19 mouse cellular contexts compared by ENCODE assay signal in the genomic region with DNA sequence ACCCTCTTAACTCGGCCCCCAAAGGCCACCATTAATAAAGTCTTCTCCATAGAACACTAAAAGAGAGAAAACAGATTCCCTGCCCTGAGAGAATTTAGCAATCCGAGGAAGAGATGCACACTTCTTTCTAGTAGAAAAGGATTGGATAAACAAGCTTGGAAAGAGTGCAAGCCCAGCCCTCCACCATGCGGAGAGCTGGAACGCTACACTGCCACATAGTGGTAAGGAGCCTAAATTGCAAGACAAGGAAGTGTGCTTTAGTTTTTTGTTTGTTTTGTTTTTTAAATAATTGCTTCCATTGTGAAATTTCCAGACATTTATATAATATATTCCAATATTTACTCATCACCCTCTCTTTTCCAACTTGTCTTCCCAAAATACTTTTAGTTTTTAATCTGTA. TPM values are rescaled to one million over a fixed set of nuclear protein-coding genes. Genes with fewer than 3 reads are reported as not detected.
DNase-seq lines count a peak whose midpoint lies in the region; ATAC-seq and TF ChIP-seq lines count a peak whose summit lies in the region.
"Had no signal": no experiment of that assay in that cellular context is flagged by ENCODE, and none has a peak within 500 bp of the region (broad histone marks: within the 10 kb centered on the region; RNA-seq: fewer than 3 reads in every experiment).

No protein-coding gene starts in this region.

- no peak for ATAC-seq in heart, embryonic 12.5 days (ENCODE audit: insufficient number of reproducible peaks, low FRiP score)
- ATAC-seq in liver, embryonic 11.5 days (replicated peaks; ENCODE audit: low FRiP score), result no peak
- ATAC-seq: inflammation-experienced regulatory T-cells, adult 6 months had no signal

- peaks cover 44% of the 10 kb centered on the region for H3K4me1 ChIP-seq in heart, embryonic 12.5 days (replicated peaks)
- no peaks in the 10 kb centered on the region for H3K4me1 ChIP-seq in liver, adult 2 months (ENCODE audit: control insufficient read depth, insufficient read depth, low read length)
- no peaks in the 10 kb centered on the region; the same call in 1 of the 2 replicates for H3K4me1 ChIP-seq in liver, embryonic 11.5 days (replicated peaks; ENCODE audit: control insufficient read depth, insufficient read depth, low read length)
- H3K4me1 ChIP-seq: embryonic facial prominence, embryonic 13.5 days; liver, embryonic 15.5 days had no signal

- DNase-seq in heart, adult 11 months, result peak; percentile 12
- no peak for DNase-seq in liver, adult 2 months (ENCODE audit: extremely low read depth, low read depth, low spot score)
- DNase-seq in liver, embryonic 11.5 days (ENCODE audit: low spot score), result no peak
- DNase-seq in 416B (ENCODE audit: low read depth), result peak; percentile 2
- peak; percentile 52 for DNase-seq in NIH3T3 (ENCODE audit: low read depth)
- no peak for DNase-seq in urinary bladder, postnatal 25 days (ENCODE audit: low spot score)
- DNase-seq in layer of hippocampus, postnatal 36 days, result no peak
- DNase-seq: cerebellum, postnatal 14 days; heart, postnatal 4 days; kidney, postnatal 4 days had no signal

- WGBS in heart, embryonic 12.5 days, result 77% methylated on average over 4 of the region's 4 CpGs
- 89% methylated on average over 4 of the region's 4 CpGs for whole genome bisulfite sequencing in liver, adult 2 months
- 69% methylated on average over 4 of the region's 4 CpGs for WGBS in liver, embryonic 11.5 days

- H3K27ac ChIP-seq in heart, embryonic 12.5 days (ENCODE audit: poor library complexity, severe bottlenecking), result no peak overlapping the region
- H3K27ac ChIP-seq in liver, adult 2 months (replicated peaks; ENCODE audit: insufficient read depth, low read depth, low read length), result no peak overlapping the region
- no peak overlapping the region for H3K27ac ChIP-seq in liver, embryonic 11.5 days (ENCODE audit: low read depth, low read length)
- H3K27ac ChIP-seq: embryonic facial prominence, embryonic 13.5 days; liver, embryonic 15.5 days had no signal

- TF ChIP-seq CTCF in liver, adult 2 months (IDR thresholded peaks at IDR 0.05; ENCODE audit: low read depth, low read length), result peak; percentile 55

- TF ChIP-seq POLR2A in liver, adult 2 months (IDR thresholded peaks at IDR 0.05; ENCODE audit: extremely low read depth, insufficient read depth, low read length), result no peak

- H3K4me3 ChIP-seq in heart, embryonic 12.5 days, result no peak overlapping the region
- no peak overlapping the region for H3K4me3 ChIP-seq in liver, adult 2 months (ENCODE audit: insufficient read depth, low read depth, low read length)
- no peak overlapping the region for H3K4me3 ChIP-seq in liver, embryonic 11.5 days (ENCODE audit: low read depth, low read length)
- H3K4me3 ChIP-seq: embryonic facial prominence, embryonic 13.5 days; liver, embryonic 15.5 days had no signal

- no peaks in the 10 kb centered on the region for H3K79me2 ChIP-seq in liver, adult 2 months (ENCODE audit: control insufficient read depth, insufficient read depth, low read length)

- H3K9me3 ChIP-seq in heart, embryonic 12.5 days (replicated peaks), result no peaks in the 10 kb centered on the region
- no peaks in the 10 kb centered on the region for H3K9me3 ChIP-seq in liver, embryonic 11.5 days (ENCODE audit: control insufficient read depth, low read length)
- H3K9me3 ChIP-seq: embryonic facial prominence, embryonic 13.5 days; liver, embryonic 15.5 days had no signal

- no peaks in the 10 kb centered on the region for H3K36me3 ChIP-seq in heart, embryonic 12.5 days
- H3K36me3 ChIP-seq in liver, adult 2 months (ENCODE audit: control insufficient read depth, insufficient read depth, low read length), result no peaks in the 10 kb centered on the region
- no peaks in the 10 kb centered on the region for H3K36me3 ChIP-seq in liver, embryonic 11.5 days (ENCODE audit: control insufficient read depth, insufficient read depth, low read length)
- H3K36me3 ChIP-seq: embryonic facial prominence, embryonic 13.5 days; liver, embryonic 15.5 days had no signal

- H3K27me3 ChIP-seq in heart, embryonic 12.5 days (replicated peaks), result no peaks in the 10 kb centered on the region
- H3K27me3 ChIP-seq in liver, adult 2 months (ENCODE audit: control insufficient read depth, insufficient read depth, low read length), result no peaks in the 10 kb centered on the region
- no peaks in the 10 kb centered on the region for H3K27me3 ChIP-seq in liver, embryonic 11.5 days (replicated peaks; ENCODE audit: control insufficient read depth, insufficient read depth, low read length)
- H3K27me3 ChIP-seq: embryonic facial prominence, embryonic 13.5 days; liver, embryonic 15.5 days had no signal

- no peak overlapping the region for H3K9ac ChIP-seq in heart, embryonic 12.5 days
- H3K9ac ChIP-seq in liver, adult 2 months (ENCODE audit: low read depth, low read length), result no peak overlapping the region
- H3K9ac ChIP-seq in liver, embryonic 11.5 days (ENCODE audit: low read depth, low read length), result no peak overlapping the region
- H3K9ac ChIP-seq: embryonic facial prominence, embryonic 13.5 days; liver, embryonic 15.5 days had no signal

- no peak overlapping the region for H3K4me2 ChIP-seq in heart, embryonic 12.5 days
- no peak overlapping the region for H3K4me2 ChIP-seq in liver, embryonic 11.5 days
- H3K4me2 ChIP-seq: embryonic facial prominence, embryonic 13.5 days; liver, embryonic 15.5 days had no signal

RNA-seq across cellular contexts. Expression of gene 1700086D15Rik, which starts 30.6 kb away (rescaled TPM):
- polyA plus RNA-seq in heart, embryonic 12.5 days (2016; fragmentation: Nextera tagmentation; extraction: Ambion mirVana), result 0.15 and 0.18 TPM in 2 replicates
- 0.09 TPM in 1 of 2 replicates, not detected in the other for total RNA-seq in liver, adult 2 months (2014; rRNA removed)
- not detected in 2 replicates for polyA plus RNA-seq in liver, adult 2 months (2012; rRNA removed)
- polyA plus RNA-seq in liver, embryonic 11.5 days (2014; fragmentation: Nextera tagmentation; extraction: Ambion mirVana), result not detected in 2 replicates
- total RNA-seq in layer of hippocampus, postnatal 36 days (2021), result 1 to 10 TPM; 2.6 to 3.5 TPM
- total RNA-seq: megakaryocyte-erythroid progenitor cell, adult 5-6 weeks; neutrophil, adult 5-6 weeks had no signal
- polyA plus RNA-seq: C2C12; embryonic facial prominence, embryonic 13.5 days; forebrain, embryonic 11.5 days; inflammation-experienced regulatory T-cells, adult 6 months; liver, embryonic 15.5 days; spleen, adult 2 months had no signal

RNA-seq across cellular contexts. Expression of gene Arhgap44, which starts 33.7 kb away (rescaled TPM):
- polyA plus RNA-seq in heart, embryonic 12.5 days (2016; fragmentation: Nextera tagmentation; extraction: Ambion mirVana), result 13.3 and 15.5 TPM in 2 replicates
- 0.60 and 0.65 TPM in 2 replicates for total RNA-seq in liver, adult 2 months (2014; rRNA removed)
- polyA plus RNA-seq in liver, adult 2 months (2012; rRNA removed), result 0.47 and 0.64 TPM in 2 replicates
- polyA plus RNA-seq in liver, embryonic 11.5 days (2014; fragmentation: Nextera tagmentation; extraction: Ambion mirVana), result 1.6 and 2.1 TPM in 2 replicates
- total RNA-seq in layer of hippocampus, postnatal 36 days (2021), result 100 to 1,000 TPM; 111 to 114 TPM
- total RNA-seq: megakaryocyte-erythroid progenitor cell, adult 5-6 weeks; neutrophil, adult 5-6 weeks had no signal

Comparison
In these comparisons a context has a peak if more than half of its experiments do, and no peak if none do; other contexts are left out.
1. DNase-seq: peak in heart, adult 11 months (single experiment), 416B (single experiment) and NIH3T3 (single experiment); none in liver, adult 2 months (single experiment), liver, embryonic 11.5 days (single experiment), urinary bladder, postnatal 25 days (single experiment) and layer of hippocampus, postnatal 36 days (0 of 2).